ENCODE assay signal across 26 mouse cellular contexts in genomic region chr19:27379712-27380401, GRCm38 (mm10). TPM values are rescaled to one million over a fixed set of nuclear protein-coding genes. Genes with fewer than 3 reads are reported as not detected.
DNase-seq lines count a peak whose midpoint lies in the region; ATAC-seq and TF ChIP-seq lines count a peak whose summit lies in the region.
"Had no signal": no experiment of that assay in that cellular context is flagged by ENCODE, and none has a peak within 500 bp of the region (broad histone marks: within the 10 kb centered on the region; RNA-seq: fewer than 3 reads in every experiment).

No protein-coding gene starts in this region.

- intact Hi-C loops in heart, postnatal 14 days (cut with DNase I), result no loop called here

- H3K27me3 ChIP-seq in embryonic facial prominence, embryonic 14.5 days (replicated peaks; ENCODE audit: control insufficient read depth, insufficient read depth, low read length), result no peaks in the 10 kb centered on the region
- H3K27me3 ChIP-seq in embryonic facial prominence, embryonic 10.5 days (replicated peaks; ENCODE audit: low read depth, poor library complexity, severe bottlenecking), result no peaks in the 10 kb centered on the region
- no peaks in the 10 kb centered on the region for H3K27me3 ChIP-seq in lung, postnatal 0 days (replicated peaks; ENCODE audit: insufficient read depth, low read length)
- H3K27me3 ChIP-seq in limb, embryonic 13.5 days, result no peaks in the 10 kb centered on the region
- no peaks in the 10 kb centered on the region for H3K27me3 ChIP-seq in liver, embryonic 11.5 days (replicated peaks; ENCODE audit: control insufficient read depth, insufficient read depth, low read length)
- H3K27me3 ChIP-seq: embryonic facial prominence, embryonic 12.5 days; forebrain, embryonic 13.5 days; heart, embryonic 15.5 days; hindbrain, embryonic 12.5 days; hindbrain, embryonic 15.5 days had no signal

- no peak for TF ChIP-seq EP300 in lung, postnatal 0 days (IDR thresholded peaks at IDR 0.05)

- no peak overlapping the region for H3K4me3 ChIP-seq in embryonic facial prominence, embryonic 14.5 days (ENCODE audit: low read depth, low read length)
- no peak overlapping the region for H3K4me3 ChIP-seq in embryonic facial prominence, embryonic 10.5 days
- no peak overlapping the region for H3K4me3 ChIP-seq in lung, postnatal 0 days (ENCODE audit: low read depth, low read length)
- no peak overlapping the region for H3K4me3 ChIP-seq in limb, embryonic 13.5 days
- H3K4me3 ChIP-seq in liver, embryonic 11.5 days (ENCODE audit: low read depth, low read length), result no peak overlapping the region
- H3K4me3 ChIP-seq: embryonic facial prominence, embryonic 12.5 days; forebrain, embryonic 10.5 days; forebrain, embryonic 13.5 days; gastrocnemius, adult 2 months; heart, embryonic 15.5 days; hindbrain, embryonic 12.5 days; hindbrain, embryonic 15.5 days had no signal

- 52% methylated on average over 2 of the region's 2 CpGs for WGBS in embryonic facial prominence, embryonic 14.5 days
- whole genome bisulfite sequencing in embryonic facial prominence, embryonic 10.5 days, result 78% methylated on average over 2 of the region's 2 CpGs
- 67% methylated on average over 2 of the region's 2 CpGs for WGBS in lung, postnatal 0 days
- 29% methylated on average over 2 of the region's 2 CpGs for WGBS in limb, embryonic 13.5 days
- WGBS in liver, embryonic 11.5 days, result 85% methylated on average over 2 of the region's 2 CpGs

- H3K9me3 ChIP-seq in embryonic facial prominence, embryonic 14.5 days (ENCODE audit: control insufficient read depth, low read length), result no peaks in the 10 kb centered on the region
- no peaks in the 10 kb centered on the region for H3K9me3 ChIP-seq in embryonic facial prominence, embryonic 10.5 days
- H3K9me3 ChIP-seq in lung, postnatal 0 days (ENCODE audit: low read length), result no peaks in the 10 kb centered on the region
- peaks cover 3% of the 10 kb centered on the region; the same call in 1 of the 2 replicates for H3K9me3 ChIP-seq in limb, embryonic 13.5 days
- no peaks in the 10 kb centered on the region for H3K9me3 ChIP-seq in liver, embryonic 11.5 days (ENCODE audit: control insufficient read depth, low read length)
- H3K9me3 ChIP-seq: embryonic facial prominence, embryonic 12.5 days; forebrain, embryonic 10.5 days; forebrain, embryonic 13.5 days; heart, embryonic 15.5 days; hindbrain, embryonic 15.5 days had no signal

- no peak overlapping the region for H3K4me2 ChIP-seq in embryonic facial prominence, embryonic 14.5 days (ENCODE audit: low read depth, low read length)
- H3K4me2 ChIP-seq in lung, postnatal 0 days (replicated peaks; ENCODE audit: low read depth, low read length), result no peak overlapping the region
- no peak overlapping the region for H3K4me2 ChIP-seq in limb, embryonic 13.5 days (replicated peaks)
- H3K4me2 ChIP-seq in liver, embryonic 11.5 days, result no peak overlapping the region
- H3K4me2 ChIP-seq: embryonic facial prominence, embryonic 12.5 days; forebrain, embryonic 13.5 days; heart, embryonic 11.5 days; heart, embryonic 15.5 days; hindbrain, embryonic 12.5 days; hindbrain, embryonic 15.5 days had no signal

- TF ChIP-seq CTCF in lung, postnatal 0 days (IDR thresholded peaks at IDR 0.05), result no peak

- H3K36me3 ChIP-seq in embryonic facial prominence, embryonic 14.5 days (ENCODE audit: control insufficient read depth, insufficient read depth, low read length), result 0 out of 2 replicates have a peak, but pooled peaks cover 3% of the 10 kb centered on the region
- peaks cover 14% of the 10 kb centered on the region for H3K36me3 ChIP-seq in embryonic facial prominence, embryonic 10.5 days (replicated peaks)
- H3K36me3 ChIP-seq in lung, postnatal 0 days (ENCODE audit: insufficient read depth, low read length), result no peaks in the 10 kb centered on the region
- peaks cover 15% of the 10 kb centered on the region for H3K36me3 ChIP-seq in limb, embryonic 13.5 days
- no peaks in the 10 kb centered on the region for H3K36me3 ChIP-seq in liver, embryonic 11.5 days (ENCODE audit: control insufficient read depth, insufficient read depth, low read length)
- H3K36me3 ChIP-seq: embryonic facial prominence, embryonic 12.5 days; heart, embryonic 15.5 days; hindbrain, embryonic 12.5 days had no signal

- H3K27ac ChIP-seq in embryonic facial prominence, embryonic 14.5 days (replicated peaks; ENCODE audit: low read depth, low read length), result no peak overlapping the region
- no peak overlapping the region for H3K27ac ChIP-seq in embryonic facial prominence, embryonic 10.5 days (replicated peaks)
- no peak overlapping the region for H3K27ac ChIP-seq in lung, postnatal 0 days (ENCODE audit: low read length)
- H3K27ac ChIP-seq in limb, embryonic 13.5 days, result peak overlapping the region; percentile 63; the same call in 1 of the 2 replicates
- no peak overlapping the region for H3K27ac ChIP-seq in liver, embryonic 11.5 days (ENCODE audit: low read depth, low read length)
- H3K27ac ChIP-seq: embryonic facial prominence, embryonic 12.5 days; forebrain, embryonic 10.5 days; forebrain, embryonic 13.5 days; gastrocnemius, adult 2 months; heart, embryonic 15.5 days; hindbrain, embryonic 12.5 days; hindbrain, embryonic 15.5 days had no signal

- no peak overlapping the region for H3K9ac ChIP-seq in embryonic facial prominence, embryonic 14.5 days (ENCODE audit: low read depth, low read length)
- H3K9ac ChIP-seq in lung, postnatal 0 days (replicated peaks; ENCODE audit: low read depth), result no peak overlapping the region
- no peak overlapping the region for H3K9ac ChIP-seq in limb, embryonic 13.5 days
- no peak overlapping the region for H3K9ac ChIP-seq in liver, embryonic 11.5 days (ENCODE audit: low read depth, low read length)
- H3K9ac ChIP-seq: embryonic facial prominence, embryonic 12.5 days; forebrain, embryonic 13.5 days; heart, embryonic 15.5 days; hindbrain, embryonic 12.5 days; hindbrain, embryonic 15.5 days had no signal

- ATAC-seq in embryonic facial prominence, embryonic 14.5 days (ENCODE audit: low read depth), result peak; percentile 79
- peak; percentile 64 for ATAC-seq in lung, postnatal 0 days
- ATAC-seq in limb, embryonic 13.5 days (ENCODE audit: low FRiP score, low read depth), result peak; percentile 92
- no peak for ATAC-seq in liver, embryonic 11.5 days (replicated peaks; ENCODE audit: low FRiP score)
- ATAC-seq: activated CD4-positive, CD25-positive, alpha-beta regulatory T cell, adult 4 months; forebrain, embryonic 13.5 days; forebrain, embryonic 16.5 days had no signal

- peak; percentile 56 for DNase-seq in embryonic facial prominence, embryonic 14.5 days (ENCODE audit: low spot score)
- no peak for DNase-seq in embryonic facial prominence, embryonic 10.5 days (ENCODE audit: low spot score)
- DNase-seq in lung, postnatal 0 days (ENCODE audit: low spot score), result peak; percentile 63
- no peak for DNase-seq in lung, postnatal 36 days
- no peak for DNase-seq in heart, postnatal 14 days
- DNase-seq in liver, embryonic 11.5 days (ENCODE audit: low spot score), result no peak
- DNase-seq: adrenal gland, adult 8-10 months; adrenal gland, postnatal 36 days; cerebellum, adult 18-20 months; cerebellum, adult 9-10 months; cerebellum, postnatal 14 days; gastrocnemius, adult 2 months; gastrocnemius, postnatal 14 days; heart, postnatal 10 days; heart, postnatal 4 days had no signal

- no peaks in the 10 kb centered on the region for H3K4me1 ChIP-seq in embryonic facial prominence, embryonic 14.5 days (ENCODE audit: control insufficient read depth, insufficient read depth, low read length)
- 0 out of 2 replicates have a peak, but pooled peaks cover 4% of the 10 kb centered on the region for H3K4me1 ChIP-seq in embryonic facial prominence, embryonic 10.5 days
- H3K4me1 ChIP-seq in lung, postnatal 0 days (ENCODE audit: insufficient read depth, low read depth, low read length), result no peaks in the 10 kb centered on the region
- H3K4me1 ChIP-seq in limb, embryonic 13.5 days, result peaks cover 34% of the 10 kb centered on the region
- no peaks in the 10 kb centered on the region for H3K4me1 ChIP-seq in liver, embryonic 11.5 days (replicated peaks; ENCODE audit: control insufficient read depth, insufficient read depth, low read length)
- H3K4me1 ChIP-seq: forebrain, embryonic 10.5 days; forebrain, embryonic 13.5 days; hindbrain, embryonic 12.5 days; hindbrain, embryonic 15.5 days had no signal

RNA-seq across cellular contexts. Expression of gene Pum3, which starts 49.8 kb away (rescaled TPM):
- polyA plus RNA-seq in embryonic facial prominence, embryonic 14.5 days (2014; fragmentation: Nextera tagmentation; extraction: Ambion mirVana), result 63.9 and 72.4 TPM in 2 replicates
- 94.1 and 94.9 TPM in 2 replicates for polyA plus RNA-seq in embryonic facial prominence, embryonic 10.5 days (2016; fragmentation: Nextera tagmentation; extraction: Ambion mirVana)
- polyA plus RNA-seq in lung, postnatal 0 days (2015; fragmentation: Nextera tagmentation; extraction: Ambion mirVana), result 41.1 and 47.9 TPM in 2 replicates
- 74.6 and 75.7 TPM in 2 replicates for polyA plus RNA-seq in limb, embryonic 13.5 days (2015; fragmentation: Nextera tagmentation; extraction: Ambion mirVana)
- 10 to 100 TPM; 28.8 to 29.1 TPM for total RNA-seq in heart, postnatal 14 days (2021)
- polyA plus RNA-seq in liver, embryonic 11.5 days (2014; fragmentation: Nextera tagmentation; extraction: Ambion mirVana), result 118 TPM in 2 replicates

RNA-seq across cellular contexts. Expression of gene Kcnv2, which starts 57.5 kb away (rescaled TPM):
- 0.08 TPM in 1 of 2 replicates, not detected in the other for polyA plus RNA-seq in embryonic facial prominence, embryonic 14.5 days (2014; fragmentation: Nextera tagmentation; extraction: Ambion mirVana)
- 0.14 TPM in 1 of 2 replicates, not detected in the other for polyA plus RNA-seq in embryonic facial prominence, embryonic 10.5 days (2016; fragmentation: Nextera tagmentation; extraction: Ambion mirVana)
- polyA plus RNA-seq in lung, postnatal 0 days (2015; fragmentation: Nextera tagmentation; extraction: Ambion mirVana), result 0.02 TPM in 1 of 2 replicates, not detected in the other
- polyA plus RNA-seq in limb, embryonic 13.5 days (2015; fragmentation: Nextera tagmentation; extraction: Ambion mirVana), result 0.04 and 0.06 TPM in 2 replicates
- 1 to 10 TPM in 1 of 2 experiments, under 1 TPM in 1; 0.41 to 1.2 TPM for total RNA-seq in heart, postnatal 14 days (2021)
- 0.03 TPM in 1 of 2 replicates, not detected in the other for polyA plus RNA-seq in liver, embryonic 11.5 days (2014; fragmentation: Nextera tagmentation; extraction: Ambion mirVana)
- total RNA-seq: adrenal gland, adult 8-10 months had no signal
- polyA plus RNA-seq: forebrain, embryonic 13.5 days; forebrain, embryonic 16.5 days; frontal cortex, adult 2 months had no signal

Comparison
In these comparisons a context has a peak if more than half of its experiments do, and no peak if none do; other contexts are left out.
1. DNase-seq: peak in embryonic facial prominence, embryonic 14.5 days (single experiment) and lung, postnatal 0 days (single experiment); none in embryonic facial prominence, embryonic 10.5 days (single experiment), lung, postnatal 36 days (single experiment), heart, postnatal 14 days (0 of 2) and liver, embryonic 11.5 days (single experiment).